Mouse (Mus musculus) natural killer cell, adult 2 months (primary cell): ENCODE results near the gene Trappc4.
A peak's percentile ranks its signal among the peaks of the same experiment; 100 is the strongest.
"Not testable (repeated sequence)": the region's sequence is repeated elsewhere in the genome, so short reads cannot be mapped to it uniquely, and the experiment has no call there.

Experiments
- DNase-seq, 2 experiments: peaks; one replicate each; pipeline ENCODE4 v3.0.0; 2022; ENCODE audit warnings: low spot score in 2 of 2

The Trappc4 gene

GRCm38 (mm10) chr9:44406906-44407751 is at the start of gene Trappc4, which contains the start of gene Rps25:
TSS of gene Trappc4 (minus strand) at chr9:44407600.
TSS of gene Rps25 (plus strand) at chr9:44407139.
- DNase-seq = peak; percentile 89 to 93

- no peak for DNase-seq
Measured at GRCm38 (mm10) chr9:44454891-44455220, 47.5 kb upstream of the Trappc4 start, which contains the start of gene Upk2. TSS of gene Upk2 (minus strand) at chr9:44454976.

GRCm38 (mm10) chr9:44454132-44454890 is 46.9 kb upstream of the Trappc4 start:
- peak; percentile 76 to 85 for DNase-seq

GRCm38 (mm10) chr9:44450387-44450786 is 43.0 kb upstream of the Trappc4 start:
- DNase-seq = peak; percentile 18 to 33

GRCm38 (mm10) chr9:44444402-44445025 is 37.1 kb upstream of the Trappc4 start:
- not testable (repeated sequence) for DNase-seq

GRCm38 (mm10) chr9:44440961-44441360 is 33.6 kb upstream of the Trappc4 start, which contains the start of gene Foxr1:
TSS of gene Foxr1 (minus strand) at chr9:44441136.
- DNase-seq = no peak

DNA sequence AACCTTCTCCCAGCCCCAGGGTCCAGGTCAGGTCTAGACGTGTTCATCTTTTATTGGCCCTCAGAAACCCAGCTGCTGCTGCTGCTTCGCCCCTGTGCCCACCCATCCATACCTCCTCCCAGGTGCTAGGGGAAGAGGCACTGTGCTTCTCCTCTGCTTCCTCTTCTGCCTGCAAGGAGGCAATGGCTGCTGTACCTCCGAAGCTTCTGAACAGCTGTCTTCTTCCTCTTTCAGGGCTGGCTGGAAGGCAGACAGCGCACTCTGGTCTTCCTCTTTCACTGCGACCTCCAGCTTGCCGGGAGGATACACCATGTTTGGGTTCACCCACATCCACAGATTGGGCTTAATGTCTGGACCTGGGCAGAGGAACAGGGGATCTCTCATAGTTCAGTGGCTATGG is 28.3 kb upstream of the Trappc4 start:
- DNase-seq = peak in 1 of 2 experiments; percentile 48

- DNase-seq = no peak
Measured at GRCm38 (mm10) chr9:44432577-44433185, 25.3 kb upstream of the Trappc4 start.

GRCm38 (mm10) chr9:44423576-44423975 is 16.2 kb upstream of the Trappc4 start:
- DNase-seq = no peak

DNA sequence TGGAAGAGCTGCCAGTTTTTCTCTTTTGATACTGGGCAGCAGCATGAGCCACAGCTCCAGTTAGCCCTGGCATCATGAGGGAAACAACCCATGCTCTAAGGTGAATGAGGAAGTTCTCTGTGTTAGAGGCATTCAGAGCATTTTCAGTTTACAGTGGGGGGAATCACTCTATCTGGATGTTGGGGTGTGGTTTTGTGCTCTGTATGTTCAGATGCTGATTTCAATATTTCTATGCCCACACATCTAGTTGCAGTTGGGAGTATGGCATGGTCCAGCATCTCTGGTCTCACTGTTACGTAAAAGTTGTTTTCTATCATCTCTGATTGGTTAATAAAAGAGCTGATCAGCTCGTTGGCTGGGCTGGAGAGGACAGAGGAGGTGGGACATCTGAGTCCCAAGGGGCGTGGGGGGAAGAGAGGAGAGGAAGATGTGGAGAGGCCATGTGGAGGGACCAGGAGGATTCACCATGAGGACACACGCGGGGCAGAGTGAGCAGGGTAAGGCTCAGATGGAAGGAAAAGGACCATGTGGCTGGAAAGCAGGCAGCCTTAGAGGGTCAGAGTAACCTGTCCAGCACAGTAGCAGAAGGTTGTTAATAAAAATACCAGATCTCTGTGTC is 13.0 kb upstream of the Trappc4 start:
- DNase-seq = no peak

DNA sequence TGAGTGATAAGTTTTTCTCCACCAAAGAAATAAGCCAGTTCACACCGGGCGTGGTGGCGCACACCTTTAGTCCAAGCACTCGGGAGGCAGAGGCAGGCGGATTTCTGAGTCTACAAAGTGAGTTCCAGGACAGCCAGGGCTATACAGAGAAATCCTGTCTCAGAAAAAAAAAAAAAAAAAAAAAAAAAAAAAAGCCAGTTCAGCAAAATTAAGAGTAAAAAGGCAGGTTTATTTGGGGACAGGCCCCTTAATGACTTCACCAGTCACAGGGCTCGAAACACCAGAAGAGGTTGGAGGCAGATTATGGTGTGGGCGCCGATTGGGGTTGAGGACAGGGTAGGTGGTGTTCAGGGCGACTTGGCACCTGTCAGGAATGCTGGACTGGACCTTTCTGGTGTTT is 12.3 kb upstream of the Trappc4 start:
- DNase-seq = not testable (repeated sequence)

- no peak for DNase-seq
Measured at GRCm38 (mm10) chr9:44418519-44419385, 11.4 kb upstream of the Trappc4 start, which contains the start of gene Ccdc84. TSS of gene Ccdc84 (minus strand) at chr9:44418569.

DNA sequence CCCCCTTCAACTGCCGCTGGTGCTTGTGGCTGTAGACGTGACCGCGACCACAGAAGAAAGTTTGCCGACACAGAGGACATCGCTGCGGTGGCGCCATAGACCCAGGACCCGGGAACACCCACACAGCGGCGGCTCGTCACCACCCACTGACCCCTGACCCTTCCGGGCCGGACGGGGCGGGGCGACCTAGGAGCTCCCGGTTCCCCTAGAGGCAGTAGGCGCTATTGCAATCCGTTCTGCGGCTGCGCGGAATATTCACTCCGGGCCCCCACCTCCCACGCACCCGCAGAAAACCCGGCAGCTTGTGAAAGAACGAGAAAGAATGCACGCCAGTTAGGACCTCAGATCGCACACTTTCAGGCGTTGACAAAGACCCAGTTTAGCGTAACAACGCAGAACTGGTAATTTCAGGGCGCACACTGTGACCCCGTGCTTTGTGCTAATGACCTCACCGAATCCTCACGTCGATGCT is 10.5 kb upstream of the Trappc4 start:
- peak; percentile 95 for DNase-seq

DNA sequence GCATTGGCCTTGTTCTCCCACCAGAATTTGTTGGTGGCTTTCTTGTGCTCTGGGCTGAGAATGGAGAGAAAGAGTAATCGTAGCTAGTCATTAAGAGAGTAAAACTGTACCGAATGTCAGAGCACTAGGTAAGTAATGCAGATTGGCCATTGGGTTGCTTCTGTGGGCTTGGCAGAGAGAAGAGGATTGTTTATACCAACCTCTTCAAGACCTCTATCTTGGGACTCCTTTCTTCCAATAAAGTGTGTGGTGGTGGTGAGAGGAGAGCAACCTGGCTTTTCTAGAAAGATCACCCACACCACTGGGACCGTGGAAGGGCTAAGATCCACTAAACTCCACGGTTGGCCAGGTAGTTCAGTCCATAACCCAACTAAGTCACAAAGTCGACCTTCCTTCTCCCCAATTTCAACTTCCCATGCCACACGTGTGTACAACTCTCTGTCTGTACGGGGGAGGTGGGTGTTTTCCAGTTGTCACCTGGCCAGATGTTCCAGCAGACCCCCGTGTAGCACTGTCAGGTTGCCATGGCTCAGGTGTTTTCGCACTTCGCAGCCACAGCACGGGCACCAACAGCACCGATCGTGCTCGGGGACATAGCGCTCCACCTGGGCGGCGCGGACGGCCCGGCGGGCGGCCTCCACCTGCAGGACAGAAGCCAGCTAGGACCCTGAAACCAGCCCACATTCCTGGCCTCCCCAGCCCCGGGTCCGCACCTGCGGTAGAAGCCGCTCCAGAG is 9.9 kb upstream of the Trappc4 start:
- DNase-seq = no peak

GRCm38 (mm10) chr9:44412781-44413180 is 5.4 kb upstream of the Trappc4 start:
- no peak for DNase-seq

DNA sequence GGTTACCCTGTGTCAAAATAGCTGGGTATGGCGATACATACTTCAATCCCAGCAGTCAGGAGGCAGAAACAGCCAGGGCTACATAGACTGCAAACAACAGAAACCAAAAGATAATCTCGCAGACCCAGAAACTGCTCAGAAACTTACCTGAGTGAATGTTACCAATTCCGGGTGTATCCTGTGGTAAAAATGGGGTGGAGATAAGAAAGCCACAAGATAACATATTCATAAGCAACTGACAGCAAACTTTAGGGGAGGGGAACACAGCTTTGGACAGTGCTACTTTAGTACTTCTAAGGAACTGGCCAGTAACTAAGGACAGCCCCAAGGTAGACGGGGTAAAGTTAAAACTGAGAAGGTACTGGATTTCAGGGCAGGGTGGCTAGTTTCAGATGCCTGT is 4.9 kb upstream of the Trappc4 start:
- DNase-seq = no peak

DNA sequence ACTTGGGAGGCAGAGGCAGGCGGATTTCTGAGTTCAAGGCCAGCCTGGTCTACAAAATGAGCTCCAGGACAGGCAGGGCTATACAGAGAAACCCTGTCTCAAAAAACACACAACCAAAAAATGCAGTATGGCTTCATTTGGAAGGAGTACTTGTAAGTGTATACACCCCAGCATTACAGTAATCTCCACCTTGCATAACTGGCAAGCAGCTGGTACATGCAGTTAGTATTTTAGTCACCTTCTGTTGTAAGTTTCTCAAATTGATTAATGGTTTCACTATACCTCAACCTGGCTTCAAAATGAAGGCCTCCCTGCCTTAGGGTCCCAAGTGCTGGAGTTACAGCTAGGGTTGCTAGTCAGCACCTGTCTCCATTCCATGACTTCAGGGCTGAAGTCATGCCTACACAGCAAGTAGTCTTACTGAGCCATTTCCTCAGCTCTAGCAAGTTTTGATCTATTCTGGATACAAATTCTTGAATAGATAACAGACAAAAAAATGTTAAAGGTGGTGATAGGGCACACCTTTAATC is 4.3 kb upstream of the Trappc4 start:
- no peak for DNase-seq

GRCm38 (mm10) chr9:44410647-44411336 is 3.4 kb upstream of the Trappc4 start:
- DNase-seq = no peak

- DNase-seq = not testable (repeated sequence)
Measured at GRCm38 (mm10) chr9:44408693-44409092, 1.3 kb upstream of the Trappc4 start.
